Mouse (Mus musculus): Measurements from ENCODE around the gene Cbl.

Gene Cbl

DNA sequence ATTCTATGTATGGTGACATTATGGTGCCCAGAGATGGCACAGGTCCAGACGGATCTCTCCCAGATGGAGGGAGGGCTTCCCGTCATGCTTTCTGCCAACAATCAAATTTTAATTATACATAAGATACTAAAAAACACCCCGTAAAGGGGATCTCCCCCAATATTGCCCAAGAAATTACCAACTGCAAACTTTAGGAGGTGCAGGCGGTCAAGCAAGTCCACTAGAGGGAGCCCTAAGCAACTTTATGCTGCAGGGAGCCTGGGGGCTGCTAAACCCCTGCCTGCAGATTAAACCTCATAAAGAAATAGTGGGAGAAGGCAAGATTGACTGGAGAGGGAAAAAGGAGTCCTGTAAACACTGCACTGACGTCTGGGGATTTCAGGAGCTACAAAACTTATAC, 5.6 kb upstream of the Cbl start:
- DNase-seq, result peak in 1 of 2 experiments; percentile 52

DNA sequence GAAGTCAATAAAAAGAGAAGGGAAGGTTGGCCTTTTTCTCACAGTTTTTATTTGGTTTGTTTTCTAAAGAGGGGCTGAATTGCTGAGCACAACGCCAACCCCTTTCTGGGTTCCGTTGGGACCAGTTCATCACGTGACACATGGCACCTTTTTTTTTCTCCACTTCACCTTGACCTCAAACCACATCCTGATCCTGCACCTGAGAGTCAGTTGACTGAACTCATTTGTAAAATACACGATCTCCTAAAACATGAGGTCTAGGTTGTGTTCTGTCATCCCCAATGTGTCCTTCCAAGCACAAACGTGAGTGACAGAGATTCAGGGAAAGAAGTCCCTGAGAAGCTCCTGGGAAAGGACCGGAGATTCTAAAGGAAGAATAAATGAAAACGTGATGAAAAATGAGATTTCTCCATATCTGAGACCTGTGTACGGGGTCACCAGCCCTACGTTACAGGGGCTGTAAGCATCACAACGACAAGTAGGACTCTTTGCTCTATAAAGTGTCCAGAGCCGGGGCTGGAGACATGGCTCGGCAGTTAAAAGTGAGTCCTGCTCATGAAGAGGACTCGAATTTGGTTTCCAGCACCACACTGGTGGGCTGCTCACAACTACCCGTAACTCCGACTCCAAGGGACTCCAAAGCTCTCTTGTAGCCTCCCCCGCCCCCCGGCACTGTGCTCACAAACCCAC, 4.8 kb upstream of the Cbl start:
- no peak for DNase-seq

DNA sequence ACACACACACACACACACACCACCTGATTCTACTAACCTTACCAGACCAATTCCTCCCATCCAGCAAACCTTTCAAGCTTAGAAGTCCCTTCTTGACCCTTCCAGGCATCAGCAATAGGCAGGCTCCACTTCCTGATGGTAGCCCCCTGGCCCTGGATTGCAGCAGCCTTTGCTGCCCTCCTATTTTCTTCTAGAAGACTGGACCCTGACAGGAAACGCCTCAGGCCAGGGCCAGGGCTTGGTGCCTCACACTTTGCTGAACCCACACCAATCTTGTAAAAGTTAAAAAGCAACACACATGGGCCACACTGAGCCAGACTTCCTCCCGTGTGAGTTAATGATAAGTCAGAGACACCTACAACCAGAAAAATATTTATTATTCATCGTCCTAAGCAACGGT, 3.3 kb upstream of the Cbl start:
- DNase-seq, result no peak

DNA sequence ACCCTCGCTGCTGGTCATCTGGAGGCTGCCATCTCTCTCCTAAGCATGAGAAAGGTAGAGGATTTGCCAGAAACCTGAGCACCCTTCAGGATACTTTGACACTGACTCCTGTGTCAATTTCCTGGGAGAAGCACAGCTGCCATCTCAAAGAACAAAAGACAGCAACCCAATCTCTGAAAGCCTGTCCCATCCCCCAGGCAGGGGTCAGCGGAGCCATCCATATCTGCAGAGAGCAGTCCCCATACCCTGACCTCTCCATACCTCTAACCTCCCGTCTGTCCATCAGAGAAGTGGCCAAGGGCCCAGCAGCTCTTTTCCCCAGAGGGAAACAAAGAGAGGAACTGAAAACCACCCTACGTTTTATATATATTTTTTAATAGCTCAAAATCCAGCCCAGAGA, 2.8 kb upstream of the Cbl start:
- DNase-seq, result no peak

DNA sequence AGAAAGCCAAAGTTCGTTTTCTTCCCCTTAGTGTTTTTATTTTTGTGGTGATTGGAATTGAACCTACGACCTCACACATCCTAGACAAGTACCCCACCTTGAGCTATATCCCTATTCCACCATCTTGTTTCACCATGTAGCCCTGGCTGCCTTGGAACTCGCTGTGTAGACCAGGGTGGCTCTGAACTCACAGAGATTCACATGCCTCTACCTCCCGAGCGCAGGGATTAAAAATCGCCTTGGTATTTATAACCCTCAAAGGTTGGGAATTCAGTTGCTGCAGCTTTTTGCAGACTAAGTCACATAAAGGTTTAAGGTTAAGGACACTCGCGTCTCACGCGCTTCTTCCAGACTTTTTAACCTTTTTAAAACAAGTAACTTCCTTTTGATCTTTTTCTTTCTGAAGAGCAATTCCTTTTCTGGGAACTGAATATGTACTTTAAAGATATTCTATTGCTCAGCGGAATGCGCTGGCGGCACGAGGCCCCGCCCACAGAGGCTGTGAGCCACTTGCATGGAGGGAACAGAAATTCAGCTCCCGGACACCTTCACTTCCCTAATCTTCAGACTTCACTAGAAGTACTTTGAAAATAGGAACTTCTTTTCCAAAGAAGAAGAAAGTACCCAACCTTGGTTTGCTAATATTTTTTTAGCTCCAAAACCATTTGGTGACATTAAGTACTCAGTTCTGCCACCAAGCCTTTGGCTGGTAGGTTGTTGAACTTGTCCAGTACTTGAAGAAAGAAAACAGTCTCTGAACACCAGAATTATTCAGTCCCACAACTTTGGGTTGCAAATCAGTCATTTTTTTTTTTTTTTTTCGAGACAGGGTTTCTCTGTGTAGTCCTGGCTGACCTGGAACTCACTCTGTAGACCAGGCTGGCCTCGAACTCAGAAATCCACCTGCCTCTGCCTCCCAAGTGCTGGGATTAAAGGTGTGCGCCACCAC, 904 bp upstream of the Cbl start:
- peak; percentile 69 to 74 for DNase-seq

DNA sequence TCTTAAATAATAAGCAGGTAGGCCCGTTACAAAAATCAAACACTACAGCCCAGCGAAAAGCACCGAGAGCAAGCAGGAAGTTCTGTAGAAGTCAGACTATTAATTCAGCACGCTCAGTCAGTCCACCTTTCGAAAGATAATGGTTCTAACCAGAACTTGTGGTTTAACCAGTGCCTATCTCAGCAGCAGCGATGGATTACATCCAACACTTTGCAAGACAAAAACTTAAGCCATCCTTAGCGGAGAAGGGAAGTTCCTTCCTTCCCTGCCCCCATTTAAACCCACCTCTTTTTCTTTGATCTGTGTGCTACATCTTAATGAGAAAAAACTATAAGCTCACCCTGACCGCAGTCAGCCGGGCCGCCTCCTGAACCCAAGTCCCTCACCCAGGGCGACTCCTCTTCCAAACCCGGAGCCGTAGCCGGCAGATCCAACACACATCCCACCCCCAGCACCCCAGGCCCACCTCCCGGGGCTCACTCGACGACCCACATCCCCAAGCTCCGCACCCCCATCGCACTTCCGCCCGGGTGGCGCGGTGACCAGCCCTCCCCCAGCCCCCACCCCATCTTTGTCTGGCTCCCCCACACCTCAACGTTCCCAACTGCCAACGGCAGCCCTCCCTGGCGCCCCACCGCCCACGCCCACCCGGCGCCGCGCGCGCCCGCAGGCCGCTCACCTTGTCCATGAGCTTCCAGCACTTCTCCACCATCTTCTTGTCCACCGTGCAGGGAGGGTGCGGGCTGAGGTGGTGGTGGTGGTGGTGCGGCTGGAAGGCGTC, 638 bp downstream of the Cbl start:
- peak; percentile 32 to 41 for DNase-seq

DNA sequence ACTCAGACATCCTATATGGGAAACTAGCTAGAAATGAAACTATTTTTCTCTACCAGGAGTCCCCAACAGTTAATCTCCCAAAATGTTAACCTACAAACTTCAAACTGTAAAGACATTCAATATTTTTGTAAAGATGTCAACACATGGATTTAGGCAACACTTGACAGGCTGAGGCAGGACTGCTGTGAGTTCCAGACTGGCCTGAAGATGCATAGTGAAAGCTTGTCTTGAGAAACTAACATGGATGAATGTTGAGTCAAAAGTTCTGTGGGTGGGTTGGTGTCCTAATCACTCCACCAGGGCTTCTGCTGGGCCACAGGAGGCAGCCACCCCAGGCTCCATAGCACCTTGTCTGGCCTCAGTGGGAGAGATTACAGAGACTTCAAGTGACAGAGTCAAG, 2.2 kb downstream of the Cbl start:
- DNase-seq, result no peak

DNA sequence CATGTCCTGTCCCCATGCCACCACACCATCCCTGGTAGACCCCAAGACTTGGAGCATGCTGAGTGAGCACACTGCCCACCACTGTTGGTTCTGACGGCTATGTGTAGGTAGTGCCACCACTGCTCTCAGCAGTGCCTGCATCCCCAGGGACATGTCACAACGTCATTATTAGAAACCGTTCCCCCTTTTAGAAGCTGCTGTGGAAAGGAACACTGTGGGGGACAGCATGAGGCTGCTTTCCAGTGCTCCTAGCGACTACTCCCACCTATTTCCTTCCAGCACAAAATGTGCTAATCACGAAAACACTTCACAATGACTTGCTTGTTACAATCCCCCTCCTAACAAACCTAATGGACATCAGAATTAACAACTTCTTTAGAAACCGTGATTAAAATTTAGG, 7.9 kb downstream of the Cbl start:
- DNase-seq, result no peak

DNA sequence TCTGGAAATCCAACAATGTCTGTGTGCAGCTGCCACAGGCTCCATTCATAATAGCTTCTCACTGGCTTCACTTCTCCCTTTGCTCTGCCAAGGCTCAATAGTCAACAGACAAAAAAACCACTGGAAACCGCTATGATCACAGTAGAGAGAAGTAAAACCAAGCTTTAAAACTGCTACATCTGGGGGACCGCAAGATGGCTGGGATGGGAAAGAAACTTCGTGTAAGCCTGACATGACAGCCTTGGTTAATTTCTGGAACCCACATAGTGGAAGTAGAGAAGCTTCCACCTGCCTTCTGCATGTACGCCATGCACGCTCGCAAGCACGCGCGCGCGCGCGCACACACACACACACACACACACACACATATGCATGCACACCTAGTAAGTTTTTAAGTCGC, 20.3 kb downstream of the Cbl start:
- no peak for DNase-seq

DNA sequence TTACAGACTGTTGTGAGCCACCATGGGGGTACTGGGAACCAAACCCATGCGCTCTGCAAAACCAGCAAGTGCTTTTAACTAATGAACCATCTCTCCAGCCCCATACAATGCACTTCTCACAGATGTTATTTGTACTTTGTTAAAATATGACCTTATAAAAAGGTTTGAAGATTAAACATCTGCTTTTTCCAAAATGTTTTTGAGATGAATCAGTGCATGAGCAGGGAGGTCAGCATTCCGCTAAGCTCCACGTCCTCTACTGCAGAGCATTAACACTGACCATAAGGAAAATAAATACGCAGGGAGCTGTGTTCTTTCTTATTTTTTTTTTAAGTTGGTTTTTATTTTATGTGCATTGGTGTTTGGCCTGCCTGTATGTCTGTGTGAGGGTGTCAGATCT, 21.4 kb downstream of the Cbl start:
- DNase-seq, result no peak

DNA sequence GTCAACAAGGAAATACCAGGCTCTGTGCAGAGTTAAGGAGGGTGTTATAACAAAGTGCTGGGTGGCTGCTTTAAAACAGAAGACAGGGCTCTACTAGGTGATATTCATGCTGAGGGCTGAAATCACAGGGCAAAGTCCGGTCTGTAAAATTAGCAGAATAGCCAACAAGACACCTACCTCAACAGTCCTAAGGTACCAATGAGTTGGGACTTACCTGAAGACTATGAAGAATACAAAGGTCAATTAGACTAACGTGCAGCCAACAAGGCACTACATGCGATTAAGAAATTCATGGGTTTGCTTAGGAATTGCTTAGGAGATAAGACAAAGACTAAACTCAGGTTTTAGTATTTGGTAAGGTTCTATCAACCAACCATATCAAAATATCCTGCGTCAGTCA, 24.4 kb downstream of the Cbl start:
- DNase-seq, result no peak

DNA sequence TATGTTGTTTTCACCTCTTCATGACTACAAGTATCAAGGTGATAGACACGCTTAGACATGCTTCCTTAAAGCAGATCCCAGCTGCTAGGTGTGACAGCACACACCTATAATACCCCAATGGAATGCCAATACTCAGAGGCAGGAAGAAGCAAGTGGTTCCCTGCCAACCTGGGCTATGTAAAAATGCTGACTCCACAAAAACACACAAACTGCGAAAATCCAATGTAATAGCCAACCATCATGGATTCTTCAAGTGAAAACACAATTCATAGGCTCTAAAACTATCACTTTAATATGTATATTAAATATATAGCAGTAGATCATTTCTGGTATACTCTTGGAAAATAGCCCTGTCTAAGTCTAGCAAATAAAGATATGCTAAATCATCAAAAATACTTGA, 26.0 kb downstream of the Cbl start:
- DNase-seq, result no peak

DNA sequence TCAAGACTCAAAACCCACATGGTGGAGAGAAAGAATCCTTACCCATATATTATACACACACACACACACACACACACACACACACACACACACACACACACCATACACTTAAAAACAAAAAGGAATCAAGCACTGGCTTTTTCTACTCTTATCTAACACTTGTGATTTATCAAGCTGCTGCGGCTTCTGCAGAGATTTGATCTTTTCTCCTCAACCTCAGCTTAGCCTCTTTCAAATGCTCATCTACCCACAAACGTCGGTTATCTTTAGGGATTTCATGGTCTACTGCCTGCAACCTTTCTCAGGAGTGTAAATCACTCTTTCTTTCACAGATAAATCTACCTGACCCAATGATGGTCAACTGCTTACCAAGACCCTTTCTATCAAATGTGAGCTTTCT, 33.4 kb downstream of the Cbl start:
- DNase-seq, result no peak

DNA sequence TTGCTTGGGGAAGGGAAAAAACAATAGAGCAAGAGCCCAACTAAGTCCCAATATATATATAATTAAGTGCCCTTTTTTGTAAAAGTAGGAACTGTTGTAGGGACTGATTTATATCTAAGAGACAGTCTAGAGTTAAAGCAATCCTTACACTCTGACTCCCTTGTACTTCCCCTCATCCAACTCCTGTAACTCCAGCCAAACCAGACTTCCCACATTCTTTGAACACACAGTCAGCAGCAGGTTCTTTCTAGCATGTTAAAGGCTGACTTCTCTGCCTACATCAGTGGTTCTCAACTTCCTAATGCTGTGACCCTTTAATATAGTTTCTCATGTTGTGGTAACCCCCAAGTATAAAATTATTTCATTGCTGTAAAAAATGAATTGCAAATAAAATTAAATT, 34.3 kb downstream of the Cbl start:
- no peak for DNase-seq

DNA sequence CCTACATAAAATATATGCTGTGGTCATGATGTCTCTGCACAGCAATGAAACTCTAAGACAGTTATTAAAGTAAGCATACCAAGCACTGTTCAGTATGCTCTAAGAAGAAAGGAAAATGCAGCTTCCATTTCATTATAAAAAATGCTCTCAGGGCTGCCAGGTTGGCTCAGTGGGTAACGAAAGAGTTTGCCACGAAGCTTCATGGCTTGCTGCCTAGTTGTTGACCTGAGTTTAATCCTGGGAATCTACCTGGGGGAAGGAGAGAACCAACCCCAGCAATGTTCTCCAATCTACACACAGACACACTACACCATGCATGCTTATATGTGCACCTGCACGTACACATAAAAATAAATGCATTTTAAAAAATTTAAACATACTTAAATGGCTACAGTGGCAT, 34.7 kb downstream of the Cbl start:
- DNase-seq, result no peak

DNA sequence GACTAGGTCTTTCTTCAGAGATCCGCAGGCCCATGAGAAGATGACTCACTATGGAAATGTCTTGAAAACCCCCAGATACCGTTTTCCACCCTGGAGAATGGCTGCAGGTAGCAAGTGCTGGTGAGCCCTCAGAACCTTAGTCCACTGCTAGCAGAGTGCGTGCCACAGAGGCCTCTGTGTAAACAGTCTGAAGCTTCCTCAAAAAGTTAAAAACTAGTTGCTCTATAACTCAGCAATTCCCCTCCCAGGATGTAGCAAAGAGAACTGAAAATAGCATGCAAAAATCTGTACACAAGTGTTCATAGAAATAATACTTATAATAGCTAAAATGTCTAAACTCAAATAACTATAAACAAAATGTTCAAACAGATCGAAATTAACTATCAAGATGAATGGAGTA, 37.5 kb downstream of the Cbl start:
- no peak for DNase-seq

DNA sequence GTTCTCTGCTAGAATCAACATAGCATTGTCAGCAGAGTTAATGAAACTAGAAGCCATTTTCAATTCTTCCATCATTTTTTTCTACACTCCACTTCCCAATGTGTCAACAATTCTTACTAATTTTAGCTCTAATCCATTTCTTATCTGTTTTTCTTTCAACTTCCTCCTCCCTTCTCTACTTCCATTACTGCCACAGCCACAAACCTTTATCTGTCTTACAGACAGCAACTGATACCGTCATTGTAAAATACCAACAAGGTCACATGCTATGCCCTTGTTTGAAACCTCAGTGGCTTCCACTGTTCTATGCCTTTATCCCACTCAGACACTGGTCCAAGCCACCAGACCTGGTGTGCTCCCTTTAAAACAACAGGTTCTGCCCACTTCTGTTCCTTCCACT, 39.8 kb downstream of the Cbl start:
- no peak for DNase-seq

DNA sequence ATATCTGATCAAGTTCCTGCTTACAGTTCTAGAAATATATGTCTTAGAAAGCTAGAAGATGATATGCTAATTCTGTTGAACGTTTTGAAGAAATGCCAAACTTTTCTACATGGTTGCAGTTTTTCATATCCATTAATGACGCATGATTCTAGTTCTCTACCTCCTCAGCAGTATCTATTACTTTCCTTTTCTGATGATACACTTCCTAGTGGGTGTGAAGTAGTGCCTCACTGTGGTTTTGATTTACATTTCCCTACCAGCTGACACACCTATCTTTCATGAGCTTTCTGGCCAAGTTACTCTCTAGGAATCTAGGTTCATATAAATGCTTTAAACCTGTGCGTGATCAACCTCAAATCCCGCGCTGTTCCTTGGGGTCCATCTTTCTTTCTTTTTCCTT, 41.1 kb downstream of the Cbl start:
- DNase-seq, result no peak

DNA sequence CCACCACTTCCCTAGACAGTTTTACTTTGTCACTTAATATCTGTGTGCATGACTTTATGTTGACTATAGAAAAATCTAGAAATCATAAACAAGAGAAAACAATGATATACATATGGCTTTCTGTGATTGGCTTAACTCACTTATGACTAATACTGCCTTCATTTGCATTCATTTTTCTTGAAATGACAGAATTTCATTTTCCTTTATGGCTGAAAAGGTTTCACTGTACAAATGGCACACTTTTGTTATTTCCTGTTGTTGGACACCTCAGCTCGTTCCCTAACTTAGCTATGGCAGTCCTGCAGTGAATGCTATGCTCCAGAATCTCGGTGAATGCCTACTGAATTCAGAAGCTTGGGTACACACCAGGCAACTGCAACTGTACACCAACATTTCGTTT, 41.5 kb downstream of the Cbl start:
- DNase-seq, result no peak

DNA sequence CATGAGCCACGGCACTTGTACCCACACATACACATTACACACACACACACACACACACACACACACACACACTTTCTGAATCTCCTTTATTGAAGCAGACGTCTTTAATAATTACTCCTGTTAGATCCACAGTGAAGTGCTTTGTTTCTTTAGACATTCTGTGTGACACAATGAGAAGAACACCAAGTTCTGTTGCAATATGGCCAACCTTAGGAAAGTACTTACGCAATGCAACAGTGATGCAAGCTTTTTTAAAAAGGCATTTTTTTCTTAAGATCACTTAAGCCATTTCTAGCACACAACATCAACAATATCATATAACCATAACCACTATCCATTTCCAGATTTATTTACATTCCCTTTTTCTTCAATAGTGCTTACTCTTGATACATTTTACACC, 42.7 kb downstream of the Cbl start:
- DNase-seq, result no peak

DNA sequence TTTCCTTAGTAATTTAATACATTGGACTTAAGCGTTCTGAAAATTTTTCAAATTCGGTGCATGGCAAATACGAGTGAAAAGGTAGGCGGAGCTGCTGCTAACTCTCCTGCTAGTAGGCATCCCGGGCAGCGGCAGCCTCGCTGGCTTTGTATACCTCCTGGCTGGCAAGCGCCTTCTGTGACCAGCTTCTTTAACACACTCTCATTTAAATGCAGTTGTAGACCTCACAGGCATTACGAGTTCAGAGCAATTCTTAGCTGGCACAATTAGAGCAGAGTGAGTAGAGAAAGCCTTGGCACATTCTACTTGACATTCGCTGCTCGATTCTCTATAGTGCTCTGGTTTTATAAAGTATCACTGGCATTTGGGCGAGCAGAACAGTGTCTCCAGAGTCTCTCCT, 45.6 kb downstream of the Cbl start:
- no peak for DNase-seq

DNA sequence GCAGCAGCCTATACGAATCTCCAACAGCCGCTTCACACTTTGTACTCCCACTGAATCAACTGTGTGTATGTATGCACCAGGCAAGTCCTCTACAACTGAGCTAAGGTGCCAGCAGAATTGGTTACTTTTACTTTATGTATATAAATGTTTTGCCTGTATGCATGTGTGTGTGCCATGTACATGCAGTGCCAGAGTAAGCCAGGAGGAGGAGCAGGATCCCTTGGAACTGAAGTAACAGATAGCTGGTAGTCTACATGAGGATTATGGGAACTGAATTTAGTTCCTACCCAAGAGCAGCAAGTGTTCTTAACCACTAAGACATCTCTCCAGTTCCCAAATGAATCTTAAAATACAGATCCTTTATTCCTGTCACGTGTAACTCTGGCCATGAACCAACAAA, 51.6 kb downstream of the Cbl start:
- DNase-seq, result peak in 1 of 2 experiments; percentile 45

DNA sequence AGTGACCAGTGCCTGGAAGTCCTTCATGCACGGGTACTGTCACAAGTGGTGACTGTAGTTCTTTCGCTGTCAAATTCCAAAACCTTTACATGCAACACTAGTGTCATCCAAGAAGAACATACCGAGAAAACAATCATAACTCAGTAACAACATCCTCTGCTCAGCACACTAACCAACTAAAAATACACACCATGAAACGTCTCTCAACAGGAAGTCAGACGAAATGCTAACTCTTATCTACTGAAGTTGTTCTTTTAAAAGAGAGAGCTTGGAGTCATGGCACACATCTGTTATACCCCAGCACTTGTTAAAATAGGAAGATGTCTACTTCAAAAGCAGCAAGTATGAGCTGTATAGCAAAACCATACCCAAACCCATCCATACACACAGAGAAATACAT, 52.3 kb downstream of the Cbl start:
- DNase-seq, result no peak

DNA sequence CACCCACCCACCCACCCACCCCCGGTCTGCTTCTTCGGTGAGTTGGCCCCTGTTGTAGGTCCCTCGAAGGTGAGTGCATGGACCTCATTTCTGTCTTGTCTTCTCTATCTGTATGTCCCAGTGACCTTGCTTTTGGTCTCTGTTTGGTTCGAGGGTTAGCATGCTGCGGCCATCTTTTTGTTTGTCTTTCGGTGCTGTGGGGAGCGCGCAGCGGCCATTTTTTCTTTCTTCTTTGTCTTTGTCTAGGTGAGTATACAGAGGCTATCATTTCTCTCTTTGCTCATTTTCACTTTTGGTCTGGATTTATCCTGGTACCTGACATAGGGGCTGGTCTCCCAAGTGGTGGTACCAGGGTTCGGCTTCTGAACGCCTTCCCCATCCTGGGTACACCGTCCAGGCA, 55.0 kb downstream of the Cbl start:
- DNase-seq, result no peak

Measured in spleen, adult 18-20 months (tissue).